Mouse (Mus musculus) forebrain, embryonic 10.5 days (tissue): ENCODE measurements around the gene Pde8a. TPM values are rescaled to one million over a fixed set of nuclear protein-coding genes. Genes with fewer than 3 reads are reported as not detected.

ENCODE experiments used
- DNase-seq: peaks from one replicate; pipeline ENCODE4 v3.0.0-alpha.2; 2017; ENCODE audit warnings: low spot score; ENCODE audit errors: extremely low spot score
- H3K27ac ChIP-seq: fragments of 300-500 bp; sonication (generic); 2 replicates; pipeline ENCODE4 v1.5.1; 2016; ENCODE audit warnings: mild to moderate bottlenecking
- H3K27me3 ChIP-seq: fragments of 300-500 bp; sonication (generic); 2 replicates; pipeline ENCODE4 v1.6.1; 2016; ENCODE audit warnings: mild to moderate bottlenecking; ENCODE audit not compliant: poor library complexity, severe bottlenecking
- H3K36me3 ChIP-seq: fragments of 300-500 bp; sonication (generic); replicated peaks from 2 replicates; pipeline ENCODE4 v1.6.1; 2016; ENCODE audit warnings: mild to moderate bottlenecking, moderate library complexity
- H3K4me1 ChIP-seq: fragments of 300-500 bp; sonication (generic); 2 replicates; pipeline ENCODE4 v1.6.1; 2016
- H3K4me3 ChIP-seq: fragments of 300-500 bp; sonication (generic); 2 replicates; pipeline ENCODE4 v1.5.1; 2016; ENCODE audit warnings: mild to moderate bottlenecking, moderate library complexity
- H3K9me3 ChIP-seq: fragments of 300-500 bp; sonication (generic); 2 replicates; pipeline ENCODE4 v1.6.1; 2016; ENCODE audit warnings: mild to moderate bottlenecking, moderate library complexity
- WGBS: fragments of 180-500 bp; shearing (Covaris S2); methylation state at CpG from one replicate; pipeline ENCODE4 v1.1.7; 2016; 5-methylcytosine and 5-hydroxymethylcytosine counted together
- polyA plus RNA-seq: library from polyadenylated mRNA; unstranded; fragments of >200 nt; fragmentation: Nextera tagmentation; extraction: Ambion mirVana; gene quantifications from 2 replicates; pipeline ENCODE4 v1.2.1, GENCODE M21; 2016

Gene Pde8a
- polyA plus RNA-seq, 1 experiment from 2014 or later = 1.6 TPM

DNA sequence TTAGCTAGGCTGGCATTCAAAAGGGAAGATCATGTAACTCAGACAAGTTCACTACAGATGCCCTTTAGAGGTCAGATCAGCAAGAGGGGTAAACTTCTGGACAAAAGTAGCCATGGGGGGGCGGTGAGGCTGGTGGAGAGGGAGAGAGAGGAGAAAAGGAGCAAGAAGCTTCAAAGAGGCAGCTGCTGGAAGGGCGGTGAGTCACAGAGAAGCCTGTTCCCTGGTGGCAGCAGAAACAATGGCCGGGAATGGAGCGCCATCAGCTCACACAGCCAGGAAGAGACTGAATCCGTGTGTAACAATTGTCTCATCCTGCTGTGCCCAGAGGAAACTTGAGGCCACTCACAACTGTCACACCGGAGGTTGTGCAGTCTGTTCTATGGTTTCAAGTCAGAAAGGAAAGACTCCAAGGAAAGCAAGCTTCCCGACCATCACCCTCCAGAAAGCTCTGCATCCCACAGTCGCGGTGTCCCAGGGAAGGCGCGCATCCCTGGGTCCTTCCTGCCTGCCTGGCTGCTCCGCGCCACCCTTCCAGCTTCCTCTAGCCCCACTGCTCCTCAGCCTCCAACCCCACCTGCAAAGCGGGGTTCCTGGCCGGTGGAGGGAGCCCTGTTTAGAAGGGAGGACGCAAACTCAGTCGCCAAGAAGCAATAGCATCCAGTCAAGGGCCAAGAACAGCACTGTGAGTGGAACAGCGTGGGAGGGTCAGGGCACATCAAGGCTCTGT, 122.5 kb downstream of the Pde8a start:
- H3K36me3 ChIP-seq = peaks cover 78% of the 10 kb centered on the region
- WGBS = 59% methylated on average over 18 of the region's 18 CpGs
- DNase-seq = peak; percentile 46

GRCm38 (mm10) chr7:81336432-81336786, 123.0 kb downstream of the Pde8a start:
- H3K27ac ChIP-seq = peak overlapping the region; percentile 83
- WGBS = 36% methylated on average over 8 of the region's 8 CpGs
- H3K9me3 ChIP-seq = no peaks in the 10 kb centered on the region
- peak; percentile 66 for DNase-seq
- peaks cover 84% of the 10 kb centered on the region for H3K36me3 ChIP-seq
- H3K4me1 ChIP-seq = peaks cover 17% of the 10 kb centered on the region
- H3K4me3 ChIP-seq = no peak overlapping the region
- no peaks in the 10 kb centered on the region for H3K27me3 ChIP-seq

More for the DNA sequence above, 122.5 kb downstream of the Pde8a start:
- peak overlapping the region; percentile 83 for H3K27ac ChIP-seq
- H3K27me3 ChIP-seq = no peaks in the 10 kb centered on the region
- peaks cover 22% of the 10 kb centered on the region for H3K4me1 ChIP-seq
- H3K9me3 ChIP-seq = no peaks in the 10 kb centered on the region
- peak overlapping the region; percentile 20; the same call in 1 of the 2 replicates for H3K4me3 ChIP-seq

GRCm38 (mm10) chr7:81337785-81338521, 124.6 kb downstream of the Pde8a start:
- DNase-seq = no peak
- 96% methylated on average over 21 of the region's 21 CpGs for WGBS
- H3K4me3 ChIP-seq = no peak overlapping the region
- no peaks in the 10 kb centered on the region for H3K27me3 ChIP-seq
- H3K36me3 ChIP-seq = peaks cover 86% of the 10 kb centered on the region
- H3K4me1 ChIP-seq = peaks cover 32% of the 10 kb centered on the region
- H3K9me3 ChIP-seq = no peaks in the 10 kb centered on the region
- no peak overlapping the region for H3K27ac ChIP-seq

DNA sequence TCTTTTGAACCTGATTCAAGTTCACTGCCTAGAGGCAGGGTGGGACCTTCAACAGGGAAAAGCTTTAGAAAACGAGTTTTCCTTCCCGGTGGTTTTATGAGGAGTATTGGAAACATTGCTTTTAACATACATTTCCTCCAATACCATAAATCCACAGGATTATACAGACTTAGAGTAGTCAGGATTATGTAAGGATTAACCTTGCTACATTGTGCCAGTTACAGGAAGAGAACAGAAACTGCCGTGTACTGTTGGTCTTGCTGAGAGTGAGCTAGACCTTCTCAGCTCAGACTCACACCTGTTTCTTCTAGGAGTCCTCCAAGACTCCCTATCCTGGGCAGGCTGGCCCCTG, 125.1 kb downstream of the Pde8a start:
- H3K36me3 ChIP-seq = peaks cover 86% of the 10 kb centered on the region
- no peaks in the 10 kb centered on the region for H3K9me3 ChIP-seq
- H3K27ac ChIP-seq = no peak overlapping the region
- WGBS = 88% methylated on average over 3 of the region's 3 CpGs
- no peaks in the 10 kb centered on the region for H3K27me3 ChIP-seq
- no peak overlapping the region for H3K4me3 ChIP-seq
- peaks cover 37% of the 10 kb centered on the region for H3K4me1 ChIP-seq
- no peak for DNase-seq

DNA sequence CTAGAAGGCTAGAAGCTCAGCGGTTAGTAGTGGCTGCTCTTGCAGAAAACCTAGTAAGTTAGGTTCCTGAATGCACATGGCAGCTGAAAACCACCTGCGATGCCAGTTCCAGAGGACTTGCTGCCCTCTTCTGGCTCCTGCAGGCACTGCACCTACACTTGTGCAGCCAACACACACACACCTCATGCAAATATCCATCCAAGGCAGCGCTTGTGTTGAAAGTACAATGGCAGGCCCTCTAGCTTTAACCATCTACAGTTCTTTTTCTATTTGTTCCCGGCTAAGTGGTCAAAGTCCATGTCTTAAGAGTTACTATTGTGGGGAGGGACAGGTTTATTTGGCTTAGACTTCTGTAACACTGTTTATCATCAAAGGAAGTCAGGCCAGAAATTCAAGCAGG, 126.4 kb downstream of the Pde8a start:
- H3K27me3 ChIP-seq = no peaks in the 10 kb centered on the region
- H3K4me3 ChIP-seq = no peak overlapping the region
- peaks cover 93% of the 10 kb centered on the region for H3K36me3 ChIP-seq
- 88% methylated on average over 4 of the region's 4 CpGs for WGBS
- DNase-seq = peak; percentile 75
- no peak overlapping the region for H3K27ac ChIP-seq
- peaks cover 43% of the 10 kb centered on the region for H3K4me1 ChIP-seq
- no peaks in the 10 kb centered on the region for H3K9me3 ChIP-seq

- Histone ChIP-seq H3K27me3 (no peaks in the 10 kb centered on the region), H3K4me1 (peaks cover 27% of the 10 kb centered on the region), H3K36me3 (peaks cover 78% of the 10 kb centered on the region), H3K4me3 (no peak overlapping the region), H3K9me3 (no peaks in the 10 kb centered on the region), H3K27ac (no peak overlapping the region)
- WGBS = 57% methylated on average over 3 of the region's 3 CpGs
- DNase-seq = no peak
Measured at GRCm38 (mm10) chr7:81341563-81341962, 128.2 kb downstream of the Pde8a start.

DNA sequence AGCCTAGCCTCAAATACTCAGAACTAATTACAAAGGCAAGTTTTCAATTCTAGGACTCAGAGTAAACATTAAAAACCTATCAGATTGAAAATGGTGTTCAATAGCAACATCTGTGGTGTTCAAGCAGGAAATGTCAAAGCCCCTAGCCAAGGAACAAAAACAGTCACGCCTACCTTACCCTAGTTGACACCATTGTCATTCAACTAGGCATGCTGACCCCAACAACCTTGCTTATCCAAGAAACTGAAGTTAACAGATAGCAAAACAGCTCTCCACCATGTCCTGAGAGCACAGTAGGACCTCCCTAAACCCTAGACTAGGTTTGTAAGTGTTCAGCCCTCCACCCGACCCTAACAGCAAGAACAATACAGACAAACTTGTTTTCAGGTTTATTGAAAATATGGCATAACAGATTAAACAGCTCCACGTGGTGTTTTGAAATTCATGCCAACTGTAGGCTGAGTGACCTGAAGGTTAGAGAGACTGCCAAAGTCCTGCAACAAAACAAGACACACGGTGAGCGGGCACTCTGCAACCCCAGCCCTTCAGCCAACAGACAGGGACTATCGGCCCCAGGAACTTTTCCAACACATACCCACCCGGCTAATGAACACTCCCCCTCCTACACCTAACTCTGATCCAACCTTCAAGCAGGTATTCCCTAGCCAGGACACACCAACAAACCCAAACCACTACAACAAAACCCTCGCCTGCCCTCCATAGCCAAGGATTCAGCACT, 129.1 kb downstream of the Pde8a start:
- Histone ChIP-seq H3K4me3 (peak overlapping the region; percentile 98), H3K27me3 (no peaks in the 10 kb centered on the region), H3K36me3 (peaks cover 70% of the 10 kb centered on the region), H3K4me1 (peaks cover 32% of the 10 kb centered on the region), H3K9me3 (no peaks in the 10 kb centered on the region), H3K27ac (no peak overlapping the region)
- DNase-seq = no peak
- WGBS = 76% methylated on average over 8 of the region's 8 CpGs

DNA sequence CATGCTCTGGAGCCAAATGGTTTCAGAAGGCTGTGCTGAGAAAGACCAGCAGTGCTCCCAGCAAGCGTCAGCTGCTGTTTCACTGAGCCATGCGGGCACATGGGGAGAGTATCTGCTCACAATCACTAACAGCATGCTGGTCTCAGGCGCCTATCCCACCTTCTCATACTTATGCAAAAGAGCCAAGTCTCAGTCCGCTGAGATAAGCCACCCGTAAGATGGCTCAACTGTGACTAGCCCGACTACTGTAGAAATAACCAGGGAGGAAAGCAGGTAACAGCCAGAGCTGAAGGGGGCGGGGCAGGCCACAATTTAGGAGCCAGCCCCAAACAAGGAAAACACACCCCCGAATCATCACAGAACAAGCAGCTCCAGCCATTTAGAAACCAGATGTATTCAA, 129.9 kb downstream of the Pde8a start:
- peak overlapping the region; percentile 98 for H3K4me3 ChIP-seq
- H3K36me3 ChIP-seq = peaks cover 62% of the 10 kb centered on the region
- peaks cover 36% of the 10 kb centered on the region for H3K4me1 ChIP-seq
- no peaks in the 10 kb centered on the region for H3K9me3 ChIP-seq
- no peak for DNase-seq
- no peaks in the 10 kb centered on the region for H3K27me3 ChIP-seq
- 54% methylated on average over 8 of the region's 8 CpGs for WGBS
- H3K27ac ChIP-seq = peak overlapping the region; percentile 97; the same call in 1 of the 2 replicates

DNA sequence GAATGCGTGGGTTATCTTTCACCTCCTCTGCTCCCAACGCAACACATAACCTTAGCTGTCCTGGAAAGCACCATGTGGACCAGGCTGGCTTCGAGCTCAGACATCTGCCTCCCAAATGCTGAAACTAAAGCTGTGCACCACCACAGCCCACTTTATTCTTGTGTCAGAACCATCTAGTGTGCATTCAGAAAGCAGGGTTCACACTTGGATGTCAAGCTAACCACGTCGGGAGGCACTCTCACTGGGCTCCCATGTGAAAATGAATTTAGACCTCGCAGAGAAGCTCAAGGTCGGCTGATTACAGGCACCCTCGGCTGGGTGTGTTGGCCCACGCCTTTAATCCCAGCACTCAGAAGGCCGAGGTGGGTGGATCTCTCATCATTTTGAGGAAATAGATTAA, 130.4 kb downstream of the Pde8a start:
- DNase-seq = no peak
- H3K27me3 ChIP-seq = no peaks in the 10 kb centered on the region
- WGBS = 22% methylated on average over 10 of the region's 10 CpGs
- H3K9me3 ChIP-seq = no peaks in the 10 kb centered on the region
- H3K27ac ChIP-seq = peak overlapping the region; percentile 97
- H3K36me3 ChIP-seq = peaks cover 56% of the 10 kb centered on the region
- H3K4me1 ChIP-seq = peaks cover 36% of the 10 kb centered on the region
- H3K4me3 ChIP-seq = peak overlapping the region; percentile 98

DNA sequence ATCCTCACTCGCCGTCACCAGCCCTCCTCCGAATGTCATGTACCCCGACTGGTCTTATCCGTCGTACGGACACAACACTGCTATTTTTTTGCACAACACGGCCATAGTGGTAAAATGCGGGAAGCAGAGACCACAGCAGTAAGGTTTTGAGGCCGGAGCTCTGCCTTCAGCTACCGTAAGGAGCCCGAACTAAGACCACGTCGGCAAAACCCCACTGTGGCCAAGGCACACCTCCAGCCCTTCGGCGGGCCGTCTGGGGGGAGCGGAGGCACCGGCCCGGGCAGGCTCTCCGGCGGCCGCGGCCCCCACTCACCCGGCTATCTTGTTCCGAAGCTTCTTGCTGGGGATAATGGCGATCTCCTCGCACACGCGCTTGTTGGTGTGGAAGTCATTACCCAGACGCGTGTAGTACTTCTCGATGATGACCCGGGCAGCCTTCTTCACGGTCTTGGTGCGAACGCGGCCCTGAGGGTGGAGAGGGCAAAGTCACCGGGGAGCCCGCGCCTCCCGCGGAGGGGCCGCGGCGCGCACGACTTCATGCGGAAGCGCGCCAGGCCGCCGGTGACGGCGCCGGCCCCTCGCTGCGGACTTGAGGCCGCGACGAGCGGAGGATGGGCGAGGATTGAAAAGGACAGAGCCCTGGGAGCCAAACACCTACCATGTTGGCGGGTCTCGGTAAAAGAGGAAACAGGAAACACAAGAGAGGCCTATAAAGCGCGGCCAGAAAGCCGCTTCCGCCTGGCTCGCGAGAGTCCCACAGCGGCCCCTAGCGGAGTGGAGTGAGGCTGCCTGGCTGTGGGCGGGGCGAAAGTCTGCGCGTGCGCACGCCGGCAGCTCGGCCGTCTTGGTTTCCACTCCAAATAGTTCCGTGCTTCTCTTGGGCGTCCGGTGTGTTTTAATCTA, 131.4 kb downstream of the Pde8a start, which contains the start of gene Rps17:
Gene Rps17 (minus strand): TSS at position 711 of the 903 bp plus-strand sequence.
- Histone ChIP-seq H3K27me3 (no peaks in the 10 kb centered on the region), H3K9me3 (no peaks in the 10 kb centered on the region), H3K4me3 (peak within 1 kb of the TSS; percentile 98), H3K4me1 (peaks cover 36% of the 10 kb centered on the region), H3K27ac (peak within 1 kb of the TSS; percentile 97), H3K36me3 (peaks cover 47% of the 10 kb centered on the region)
- WGBS = under 1% methylated on average over 85 of the region's 85 CpGs
- peak; percentile 97 for DNase-seq

DNA sequence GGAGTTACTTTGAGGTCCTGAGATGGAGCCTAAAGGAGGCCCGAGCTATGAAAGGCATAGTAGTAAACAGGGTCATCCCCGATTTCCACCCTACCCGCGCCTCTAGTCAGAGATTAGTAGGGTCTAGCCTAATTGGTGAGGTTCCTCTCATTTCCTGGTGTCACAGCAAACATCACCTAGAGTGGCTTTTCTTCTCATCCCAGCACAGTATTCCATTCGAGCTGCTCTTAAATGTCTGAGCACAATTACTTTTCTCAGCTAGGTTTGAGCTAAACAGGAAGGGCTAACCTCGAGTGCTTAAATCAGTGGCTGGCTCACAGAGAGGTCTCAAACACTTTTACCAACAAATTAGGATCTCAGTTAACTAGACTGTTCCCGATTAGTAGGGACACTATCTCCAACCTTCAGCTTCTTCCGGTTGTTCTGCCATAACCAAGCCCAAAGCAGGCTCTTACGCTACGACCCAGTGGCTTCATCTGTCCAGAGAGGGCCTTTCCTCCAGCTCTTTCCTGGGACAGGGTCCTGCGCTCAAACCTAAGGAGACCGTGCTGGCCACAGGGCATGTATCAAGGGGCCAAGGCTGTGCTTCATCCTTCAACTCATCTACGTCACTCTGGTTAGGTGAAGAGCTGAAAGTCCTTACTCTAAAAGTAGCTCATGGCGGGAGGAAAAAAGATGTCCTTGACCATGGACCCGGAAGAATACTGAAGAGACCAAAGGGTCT, 132.2 kb downstream of the Pde8a start:
- WGBS = 62% methylated on average over 15 of the region's 15 CpGs
- Histone ChIP-seq H3K9me3 (no peaks in the 10 kb centered on the region), H3K27me3 (no peaks in the 10 kb centered on the region), H3K4me1 (peaks cover 36% of the 10 kb centered on the region), H3K36me3 (peaks cover 39% of the 10 kb centered on the region), H3K27ac (peak overlapping the region; percentile 97), H3K4me3 (peak overlapping the region; percentile 98)
- DNase-seq = no peak
